Mouse (Mus musculus) MEL (cell line): ENCODE data around the gene Lrrc32.

Experiments used
- CTCF ChIP-seq, 3 experiments: IDR thresholded peaks in 2 of 3; conservative IDR thresholded peaks in 1 of 3; 2 replicates each; pipeline ENCODE4 v1.5.1; 2011 to 2012; ENCODE audit warnings: low read length in 3 of 3, low read depth in 2 of 3, mild to moderate bottlenecking in 2 of 3, improper control_type of control experiment in 1 of 3, inconsistent platforms in 1 of 3, mixed read lengths in 1 of 3, moderate library complexity in 1 of 3; ENCODE audit not compliant: control insufficient read depth in 1 of 3, insufficient read depth in 1 of 3, poor library complexity in 1 of 3, severe bottlenecking in 1 of 3
- POLR2A ChIP-seq, 2 experiments: IDR thresholded peaks; 2 replicates each; pipeline ENCODE4 v1.6.1; 2011 to 2012; ENCODE audit warnings: low read length in 2 of 2, mild to moderate bottlenecking in 2 of 2, control low read depth in 1 of 2, improper control_type of control experiment in 1 of 2, low read depth in 1 of 2, moderate library complexity in 1 of 2; ENCODE audit not compliant: control insufficient read depth in 1 of 2, insufficient read depth in 1 of 2, poor library complexity in 1 of 2
- POLR2AphosphoS2 ChIP-seq: IDR thresholded peaks from 2 replicates; pipeline ENCODE4 v1.6.1; 2011; ENCODE audit warnings: low read length, improper control_type of control experiment
- RAD21 ChIP-seq: IDR thresholded peaks from 2 replicates; pipeline ENCODE4 v1.6.1; 2011; ENCODE audit warnings: mild to moderate bottlenecking, low read depth, low read length, improper control_type of control experiment
- TBP ChIP-seq: IDR thresholded peaks from 2 replicates; pipeline ENCODE4 v1.8.0; 2011; ENCODE audit warnings: low read depth, low read length, improper control_type of control experiment
- ZC3H11A ChIP-seq: IDR thresholded peaks from 2 replicates; pipeline ENCODE4 v1.6.1; 2012; ENCODE audit warnings: low read depth, mild to moderate bottlenecking, inconsistent platforms, low read length, improper control_type of control experiment
- ZMIZ1 ChIP-seq: IDR thresholded peaks from 2 replicates; pipeline ENCODE4 v1.6.1; 2012; ENCODE audit warnings: low read depth, mild to moderate bottlenecking, inconsistent platforms, low read length, improper control_type of control experiment, moderate library complexity
- ZNF384 ChIP-seq: IDR thresholded peaks from 2 replicates; pipeline ENCODE4 v1.6.1; 2012; ENCODE audit warnings: low read depth, mild to moderate bottlenecking, inconsistent platforms, low read length, improper control_type of control experiment

- TF ChIP-seq ZMIZ1 (no peak), POLR2A (IDR thresholded peaks at IDR 0.05; ENCODE audit: control insufficient read depth in 1 of 2, insufficient read depth in 1 of 2, low read depth in 1 of 2, low read length in 2 of 2, poor library complexity in 1 of 2) (no peak), ZNF384 (no peak), ZC3H11A (no peak), TBP (no peak), CTCF (IDR thresholded peaks at IDR 0.05 in 2 of 3, conservative IDR thresholded peaks at IDR 0.05 in 1 of 3; ENCODE audit: control insufficient read depth in 1 of 3, insufficient read depth in 1 of 3, low read depth in 2 of 3, low read length in 3 of 3, poor library complexity in 1 of 3, severe bottlenecking in 1 of 3) (no peak), POLR2AphosphoS2 (no peak), RAD21 (no peak)
Observed at GRCm38 (mm10) chr7:98523070-98523812, 34.2 kb downstream of the Lrrc32 start.
